ENCODE assay signal across 8 mouse cellular contexts in genomic region chr5:142854877-142855276, GRCm38 (mm10). TPM values are rescaled to one million over a fixed set of nuclear protein-coding genes. Genes with fewer than 3 reads are reported as not detected.
DNase-seq lines count a peak whose midpoint lies in the region; ATAC-seq lines count a peak whose summit lies in the region.

No protein-coding gene starts in this region.

- peaks cover 6% of the 10 kb centered on the region; the same call in 1 of the 2 replicates for H3K9me3 ChIP-seq in kidney, embryonic 14.5 days (ENCODE audit: control insufficient read depth, low read length)

- WGBS in kidney, embryonic 14.5 days = 82% methylated on average over 10 of the region's 10 CpGs

- no peak overlapping the region for H3K4me2 ChIP-seq in kidney, embryonic 14.5 days (replicated peaks; ENCODE audit: low read depth, low read length)

- no peaks in the 10 kb centered on the region for H3K27me3 ChIP-seq in kidney, embryonic 14.5 days (ENCODE audit: control insufficient read depth, insufficient read depth, low read length)

- intact Hi-C loops in heart, postnatal 14 days (cut with DNase I) = no loop called here
- intact Hi-C loops in heart, postnatal 25 days (cut with DNase I) = no loop called here

- 0 out of 2 replicates have a peak, but pooled peaks have one; percentile 22 for ATAC-seq in kidney, embryonic 14.5 days (ENCODE audit: low FRiP score, low TSS enrichment)
- no peak for ATAC-seq in monocyte, adult 5-6 weeks (replicated peaks; ENCODE audit: insufficient number of reproducible peaks, low FRiP score, low TSS enrichment, poor library complexity, severe bottlenecking)

- H3K9ac ChIP-seq in kidney, embryonic 14.5 days (ENCODE audit: low read depth, low read length) = no peak overlapping the region

- H3K4me3 ChIP-seq in kidney, embryonic 14.5 days (ENCODE audit: low read length) = no peak overlapping the region

- H3K4me1 ChIP-seq in kidney, embryonic 14.5 days (ENCODE audit: control insufficient read depth, insufficient read depth, low read length) = no peaks in the 10 kb centered on the region

- no peak overlapping the region for H3K27ac ChIP-seq in kidney, embryonic 14.5 days (ENCODE audit: low read depth, low read length)

- no peaks in the 10 kb centered on the region for H3K36me3 ChIP-seq in kidney, embryonic 14.5 days (ENCODE audit: control insufficient read depth, insufficient read depth, low read length)

- DNase-seq in heart, postnatal 14 days = peak; percentile 33 to 61
- DNase-seq in heart, postnatal 25 days (ENCODE audit: low spot score) = no peak
- peak; percentile 55 for DNase-seq in thymus, postnatal 4 days
- no peak for DNase-seq in thymus, postnatal 10 days (ENCODE audit: low spot score in 2 of 2)
- peak; percentile 66 for DNase-seq in embryo, embryonic 10 days (ENCODE audit: low spot score)
- DNase-seq in mesoderm, embryonic 11.5 days (ENCODE audit: low read depth, low spot score) = peak; percentile 69

RNA-seq across cellular contexts. Expression of gene Tnrc18, which starts 37.4 kb away (rescaled TPM):
- total RNA-seq in heart, postnatal 14 days (2021) = 10 to 100 TPM; 75.6 to 83.8 TPM
- total RNA-seq in heart, postnatal 25 days (2021) = 10 to 100 TPM; 50.5 to 59.1 TPM
- polyA plus RNA-seq in kidney, embryonic 14.5 days (2014; fragmentation: Nextera tagmentation; extraction: Ambion mirVana) = 32.7 and 41.1 TPM in 2 replicates
- total RNA-seq in monocyte, adult 5-6 weeks (2017) = 10.9 to 48.5 TPM (median 22.5 TPM) in 3 replicates

RNA-seq across cellular contexts. Expression of gene Fbxl18, which starts 40.3 kb away (rescaled TPM):
- total RNA-seq in heart, postnatal 14 days (2021) = 1 to 10 TPM; 7.1 to 7.7 TPM
- total RNA-seq in heart, postnatal 25 days (2021) = 1 to 10 TPM; 5.4 to 6.0 TPM
- 11.7 and 14.6 TPM in 2 replicates for polyA plus RNA-seq in kidney, embryonic 14.5 days (2014; fragmentation: Nextera tagmentation; extraction: Ambion mirVana)
- total RNA-seq in monocyte, adult 5-6 weeks (2017) = 1.6 to 3.6 TPM (median 2.3 TPM) in 3 replicates

RNA-seq across cellular contexts. Expression of gene Actb, which starts 51.7 kb away (rescaled TPM):
- total RNA-seq in heart, postnatal 14 days (2021) = 1,000 to 10,000 TPM; 1,025 to 1,358 TPM
- total RNA-seq in heart, postnatal 25 days (2021) = 100 to 1,000 TPM; 898 to 947 TPM
- 14,375 and 16,963 TPM in 2 replicates for polyA plus RNA-seq in kidney, embryonic 14.5 days (2014; fragmentation: Nextera tagmentation; extraction: Ambion mirVana)
- 6,587 to 7,071 TPM (median 6,776 TPM) in 3 replicates for total RNA-seq in monocyte, adult 5-6 weeks (2017)

Comparison
In these comparisons a context has a peak if more than half of its experiments do, and no peak if none do; other contexts are left out.
1. DNase-seq: peak in heart, postnatal 14 days (2 of 2), thymus, postnatal 4 days (single experiment), embryo, embryonic 10 days (single experiment) and mesoderm, embryonic 11.5 days (single experiment); none in heart, postnatal 25 days (single experiment) and thymus, postnatal 10 days (0 of 2).